Mouse (Mus musculus): ENCODE measurements around the gene Dolpp1.
"Not testable (repeated sequence)": the region's sequence is repeated elsewhere in the genome, so short reads cannot be mapped to it uniquely, and the experiment has no call there.

The Dolpp1 gene

DNA sequence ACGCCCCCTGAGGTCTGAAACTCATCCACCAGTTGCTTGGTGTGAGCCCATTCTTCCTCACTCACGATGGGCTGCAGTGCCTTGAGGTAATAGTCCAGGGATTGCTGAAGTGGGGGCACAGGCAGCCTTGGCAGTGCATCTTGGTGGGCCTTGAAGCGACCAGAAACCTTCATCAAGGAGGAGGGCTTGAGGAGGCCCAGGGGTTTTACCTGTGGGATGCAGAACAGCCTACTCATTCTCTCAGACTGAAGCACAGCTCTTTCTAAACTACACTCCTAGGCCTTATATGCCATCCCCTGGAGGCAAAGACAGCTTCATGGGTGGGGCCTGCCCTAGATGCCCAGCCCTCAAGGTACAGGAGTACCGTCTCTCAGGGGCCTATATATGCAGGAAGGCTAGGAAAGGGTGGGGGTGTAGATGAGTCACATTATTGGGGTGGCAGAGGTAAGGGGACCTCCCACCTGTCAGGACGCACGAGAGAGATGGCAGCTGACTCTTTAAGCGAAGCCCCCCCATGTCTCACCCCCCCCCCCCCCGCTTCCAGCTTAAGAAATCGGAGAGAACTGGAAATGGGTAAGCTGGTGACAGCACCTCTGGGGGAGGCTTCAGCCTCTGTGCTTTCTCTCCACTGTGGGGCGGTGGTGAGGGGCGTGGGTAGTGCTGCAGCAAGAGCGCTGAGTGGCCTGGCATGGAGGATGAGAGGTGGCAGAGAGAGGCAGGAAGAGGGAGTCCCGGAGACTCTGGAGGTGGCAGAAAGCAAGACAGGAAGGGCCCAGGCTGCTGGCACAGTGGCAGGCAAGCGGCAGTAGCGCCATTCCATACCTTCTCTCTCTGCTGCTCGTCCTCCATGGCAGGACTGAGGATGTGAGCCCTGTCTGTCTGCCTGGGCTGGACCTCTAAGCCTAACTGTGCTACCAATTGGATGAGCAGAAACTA is 21.3 kb downstream of the Dolpp1 start:
- peak; percentile 18 for DNase-seq

DNA sequence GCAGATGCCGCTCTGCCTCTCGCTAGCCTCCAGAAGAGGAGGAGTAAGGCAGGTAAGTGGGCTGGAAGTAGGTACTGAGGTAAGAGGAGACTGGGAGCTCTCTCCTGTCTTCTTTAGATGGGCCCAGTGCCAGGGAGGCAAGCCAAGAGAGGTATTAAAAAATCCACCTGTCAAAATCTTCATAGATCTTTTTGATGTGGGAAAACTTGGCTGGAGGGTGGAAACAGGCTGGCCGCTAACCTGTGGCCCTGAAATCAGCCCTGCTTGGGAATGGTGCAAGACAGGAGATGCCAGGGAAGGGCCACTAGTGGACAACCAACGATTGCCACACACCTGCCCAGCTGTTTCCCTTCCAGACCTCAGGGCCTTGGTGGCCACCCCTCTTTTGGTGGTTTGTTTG is 22.0 kb downstream of the Dolpp1 start:
- no peak for DNase-seq

DNA sequence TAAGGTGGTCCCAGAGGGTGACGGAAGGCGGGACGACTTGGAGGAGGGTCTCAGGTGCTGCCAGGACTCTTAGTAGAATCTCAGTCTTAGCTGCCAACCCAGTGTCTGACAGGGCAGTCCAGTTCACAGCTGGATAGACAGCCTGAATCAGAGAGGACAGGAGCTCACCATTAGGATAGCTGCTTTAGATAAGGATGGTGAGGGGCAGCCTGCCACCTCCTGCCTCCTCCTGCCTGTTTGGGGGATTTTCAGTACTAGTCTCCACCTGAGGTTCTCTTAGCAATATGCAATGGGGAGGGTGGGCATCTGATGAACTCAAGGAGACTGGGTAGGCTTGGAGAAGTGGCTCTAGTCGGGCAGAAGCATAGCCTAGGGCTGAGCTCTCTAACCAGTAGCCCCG is 22.6 kb downstream of the Dolpp1 start:
- no peak for DNase-seq

DNA sequence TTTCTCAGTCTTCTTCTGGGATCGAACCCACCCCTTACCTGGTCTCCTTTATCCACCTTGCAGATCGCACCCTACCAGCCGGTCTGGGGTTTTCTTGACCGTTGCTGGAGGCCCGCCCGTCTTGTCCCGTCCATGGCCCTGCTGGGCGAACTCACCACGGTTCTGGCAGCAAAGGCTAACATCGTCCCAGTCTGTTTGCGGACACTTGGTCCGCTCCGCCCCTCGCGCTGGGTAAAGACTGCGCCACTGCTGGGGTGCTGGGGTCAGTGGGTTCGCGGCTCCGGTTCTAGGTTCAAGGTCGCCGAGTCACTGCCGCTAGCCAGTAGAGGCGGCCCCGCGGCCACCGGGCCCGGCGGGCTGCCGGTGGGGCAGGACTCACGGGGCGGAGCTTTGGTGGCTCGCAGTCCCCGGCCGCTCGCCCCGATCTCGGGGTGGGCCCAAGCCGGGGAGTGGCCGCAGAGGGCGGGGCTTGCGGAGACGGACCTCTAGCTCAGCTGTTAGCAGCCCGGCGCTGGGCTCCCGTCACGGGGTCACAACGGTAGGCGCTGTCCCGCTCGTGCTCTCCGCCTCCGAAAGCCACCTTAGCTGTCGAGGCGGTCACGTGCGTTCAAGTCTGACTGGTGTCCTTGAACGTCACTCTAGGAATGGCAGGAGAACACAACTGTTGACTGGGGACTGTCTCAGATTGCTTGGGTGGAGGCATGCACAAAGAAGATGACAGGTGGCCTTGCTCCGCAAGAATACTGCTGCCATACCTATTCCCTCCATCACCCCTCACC is 23.3 kb downstream of the Dolpp1 start, which contains the start of gene Crat:
Crat (minus strand) TSS at position 657 of the 779 bp plus-strand sequence.
- no peak for DNase-seq

DNA sequence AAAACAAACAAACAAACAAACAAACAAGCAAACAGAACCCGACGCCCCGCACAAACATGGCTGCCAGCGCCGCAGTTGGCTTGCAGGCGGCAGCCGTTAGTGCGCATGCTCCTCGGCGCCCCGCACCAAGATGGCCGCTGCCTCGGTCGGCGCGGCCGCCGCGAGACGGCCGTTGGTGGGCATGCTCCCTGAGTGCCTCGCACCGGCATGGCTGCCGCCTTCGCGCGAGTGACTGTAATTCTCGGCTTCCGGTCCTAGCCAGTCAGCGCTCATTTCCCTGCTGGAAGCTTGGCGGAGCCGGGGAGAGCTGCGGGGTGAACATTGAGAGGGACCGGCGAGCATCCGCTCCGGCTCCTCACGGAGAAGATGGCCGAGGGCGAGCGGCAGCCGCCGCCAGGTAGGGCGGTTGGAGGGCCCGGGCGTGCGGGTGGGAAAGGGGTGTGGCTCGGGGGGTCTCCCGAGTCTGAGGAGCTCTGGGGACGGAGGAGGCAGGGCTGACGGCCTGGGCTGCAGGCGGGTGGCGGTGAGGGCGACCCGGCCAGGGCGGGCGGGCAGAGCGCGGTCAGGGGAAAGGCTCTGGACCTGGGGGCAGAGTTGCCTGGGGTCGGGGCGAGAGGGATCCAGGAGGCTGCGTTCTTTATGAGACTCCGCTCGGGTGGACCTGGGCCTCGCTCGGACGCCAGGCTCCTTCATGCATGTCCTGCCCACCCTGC is 24.0 kb downstream of the Dolpp1 start, which contains the start of gene Ptpa:
Ptpa (plus strand) TSS at position 104 of the 713 bp plus-strand sequence.
- peak; percentile 95 for DNase-seq

DNA sequence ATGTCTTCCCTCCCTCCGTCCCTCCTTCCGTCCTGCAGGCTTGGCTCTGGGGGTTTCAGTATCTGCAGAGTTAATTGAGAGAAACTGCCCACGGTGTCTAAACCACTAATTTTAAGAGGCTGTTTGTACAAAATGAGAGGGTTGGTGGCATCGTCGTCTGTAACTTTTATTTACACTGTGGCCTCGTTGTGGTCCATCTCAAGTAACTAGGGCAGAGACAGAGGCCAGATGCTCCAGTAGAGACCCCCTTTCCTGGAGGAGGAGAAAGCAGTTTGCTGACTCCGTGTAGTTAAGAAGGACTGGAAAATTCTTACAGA is 24.6 kb downstream of the Dolpp1 start:
- no peak for DNase-seq

DNA sequence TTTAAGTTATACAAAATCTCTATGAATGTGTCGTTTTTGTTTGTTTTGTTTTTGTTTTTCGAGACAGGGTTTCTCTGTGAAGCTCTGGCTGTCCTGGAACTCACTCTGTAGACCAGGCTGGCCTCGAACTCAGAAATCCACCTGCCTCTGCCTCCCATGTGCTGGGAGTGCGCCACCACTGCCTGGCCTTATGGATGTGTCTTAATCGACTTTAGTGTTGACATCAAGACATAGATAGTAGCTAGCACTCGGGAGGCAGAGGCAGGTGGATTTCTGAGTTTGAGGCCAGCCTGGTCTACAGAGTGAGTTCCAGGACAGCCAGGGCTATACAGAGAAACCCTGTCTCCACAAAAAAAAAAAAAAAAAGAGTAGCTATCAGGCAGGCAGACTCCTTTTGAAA is 25.1 kb downstream of the Dolpp1 start:
- DNase-seq = not testable (repeated sequence)

DNA sequence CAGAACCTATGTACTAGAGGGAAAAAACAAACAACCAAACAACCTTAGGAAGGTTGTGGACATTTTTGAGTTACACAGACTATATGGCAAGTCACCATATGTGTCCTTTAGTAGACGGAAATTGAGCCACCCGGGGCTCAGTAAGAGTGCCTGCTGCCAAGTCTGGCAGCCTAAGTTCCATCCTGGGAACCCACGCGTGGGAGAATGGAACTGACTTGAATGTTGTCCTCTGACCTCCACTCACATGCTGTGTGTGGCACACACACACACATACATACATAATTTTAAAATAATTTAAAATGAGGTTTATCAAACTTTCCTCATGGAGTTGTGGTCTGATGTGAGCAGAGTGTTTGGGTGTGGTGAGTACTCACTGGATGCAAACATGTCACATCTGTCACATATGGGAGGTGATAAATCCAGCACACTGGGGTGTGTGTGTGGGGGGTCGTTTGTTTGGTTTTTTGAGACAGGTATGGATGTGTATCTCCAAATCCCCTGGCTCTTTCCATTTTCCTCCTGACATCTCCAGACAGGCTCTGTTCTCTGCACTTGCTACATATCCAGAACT is 25.6 kb downstream of the Dolpp1 start:
- no peak for DNase-seq

DNA sequence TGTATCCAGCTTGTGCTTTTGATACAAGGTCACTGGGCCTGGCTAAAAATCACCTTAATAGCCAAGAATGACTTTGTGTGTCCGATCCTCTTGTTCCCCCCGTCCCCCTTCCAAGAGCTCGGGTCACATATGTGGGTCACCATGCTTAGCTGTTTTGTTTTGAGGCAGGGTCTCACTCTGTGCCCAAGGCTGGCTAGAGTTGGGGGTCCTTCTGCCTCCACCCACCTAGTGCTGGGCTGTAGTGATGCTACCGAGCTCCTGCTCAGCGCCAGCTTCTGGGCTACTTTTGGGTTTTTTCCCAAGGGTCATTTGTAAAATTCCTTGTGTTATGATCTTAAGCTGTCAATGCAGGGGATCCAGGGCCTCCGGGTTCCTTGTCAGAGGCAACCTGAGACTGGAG is 26.2 kb downstream of the Dolpp1 start:
- no peak for DNase-seq

DNA sequence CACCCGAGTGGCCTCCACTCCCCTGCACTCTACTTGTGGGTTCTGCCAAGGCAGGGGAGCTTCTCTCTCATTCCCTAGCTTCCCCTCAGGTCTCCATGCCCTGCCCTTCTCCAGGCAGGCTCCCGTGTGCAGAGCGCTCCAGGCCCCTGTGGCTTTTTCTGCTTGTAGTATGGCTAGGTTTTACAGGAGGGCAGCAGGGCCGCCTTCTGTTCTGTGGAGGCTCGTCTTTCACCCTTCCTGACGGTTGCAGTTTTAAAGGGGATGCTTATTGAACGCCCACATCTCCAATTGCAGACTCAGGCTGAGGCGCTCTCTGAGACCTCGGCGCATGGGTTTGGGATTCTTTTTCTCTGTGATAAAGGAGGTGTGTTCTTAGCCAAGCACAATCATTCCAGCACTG is 27.1 kb downstream of the Dolpp1 start:
- no peak for DNase-seq

DNA sequence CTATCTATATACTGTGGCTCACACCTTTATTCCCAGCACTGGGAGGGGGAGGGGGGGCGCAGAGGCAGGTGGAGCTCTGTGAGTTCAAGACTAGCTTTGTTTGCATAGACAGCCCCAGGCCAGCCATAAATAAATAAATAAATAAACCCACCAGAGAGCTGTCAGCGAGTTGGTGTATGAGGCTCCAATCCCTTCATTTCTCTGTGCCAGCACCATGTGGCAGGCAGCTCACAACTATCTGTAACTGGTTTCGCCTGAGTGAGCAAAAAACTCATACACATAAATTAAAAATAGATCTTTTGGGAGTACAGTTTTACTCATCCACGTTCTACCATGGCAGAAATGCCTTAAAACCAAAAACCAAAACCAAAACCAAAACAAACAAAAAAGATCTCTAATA is 29.4 kb downstream of the Dolpp1 start:
- no peak for DNase-seq

DNA sequence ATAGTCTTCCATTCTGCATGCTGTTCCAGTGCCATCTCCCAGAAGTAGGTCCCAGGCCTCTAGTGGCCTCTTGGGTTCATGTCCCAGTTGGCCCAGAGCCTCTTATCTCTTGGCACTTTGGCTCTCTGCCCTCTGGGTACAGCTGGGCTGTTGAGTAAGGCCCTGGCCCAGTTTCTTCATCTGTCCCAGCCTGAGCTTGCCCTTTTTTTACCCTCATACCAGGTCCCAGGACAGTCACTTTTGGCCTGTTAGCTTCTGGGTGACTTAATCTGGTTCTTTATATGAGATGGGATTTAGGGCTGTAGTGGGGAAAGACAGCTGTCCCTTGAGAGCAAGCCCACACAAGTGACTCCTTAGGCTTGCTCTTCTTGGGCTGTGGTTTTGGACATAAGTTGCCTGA is 37.1 kb downstream of the Dolpp1 start:
- DNase-seq = no peak

DNA sequence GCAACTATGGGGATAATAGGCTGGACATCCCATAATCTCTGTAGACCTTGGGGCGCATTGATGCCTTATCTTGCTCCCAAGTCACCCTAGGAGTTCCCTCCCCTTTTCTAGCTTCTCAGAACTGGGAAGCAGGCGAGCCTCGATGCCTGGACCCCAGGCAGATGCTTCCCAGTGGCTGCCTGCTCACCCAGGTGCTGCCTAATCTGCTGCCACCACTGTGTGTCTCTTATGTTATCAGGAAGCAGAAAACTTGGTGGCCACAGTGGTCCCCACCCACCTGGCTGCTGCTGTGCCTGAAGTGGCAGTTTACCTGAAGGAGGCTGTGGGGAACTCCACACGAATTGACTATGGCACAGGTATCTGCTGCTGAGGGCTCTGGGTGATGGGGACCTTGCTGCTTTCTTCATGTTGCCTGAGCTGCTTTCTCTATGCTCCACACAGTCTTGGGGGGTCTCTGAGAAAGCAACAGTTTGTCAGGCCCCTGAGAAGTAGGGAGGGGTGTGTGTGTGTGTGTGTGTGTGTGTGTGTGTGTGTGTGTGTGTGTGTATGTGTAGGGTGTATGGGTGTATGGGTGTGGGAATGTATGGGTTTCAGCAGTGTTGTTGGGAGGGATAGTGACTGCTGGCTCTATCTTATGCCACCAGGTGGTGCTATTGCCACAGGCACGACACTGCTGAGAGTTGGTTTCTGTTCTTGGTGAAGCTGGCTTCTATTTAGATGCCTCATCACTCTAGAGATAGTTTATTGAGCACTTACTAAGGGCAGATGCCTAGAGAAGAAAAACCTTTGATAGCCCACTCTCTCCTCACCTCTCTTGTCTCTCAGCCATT is 43.5 kb downstream of the Dolpp1 start:
- peak; percentile 74 for DNase-seq

DNA sequence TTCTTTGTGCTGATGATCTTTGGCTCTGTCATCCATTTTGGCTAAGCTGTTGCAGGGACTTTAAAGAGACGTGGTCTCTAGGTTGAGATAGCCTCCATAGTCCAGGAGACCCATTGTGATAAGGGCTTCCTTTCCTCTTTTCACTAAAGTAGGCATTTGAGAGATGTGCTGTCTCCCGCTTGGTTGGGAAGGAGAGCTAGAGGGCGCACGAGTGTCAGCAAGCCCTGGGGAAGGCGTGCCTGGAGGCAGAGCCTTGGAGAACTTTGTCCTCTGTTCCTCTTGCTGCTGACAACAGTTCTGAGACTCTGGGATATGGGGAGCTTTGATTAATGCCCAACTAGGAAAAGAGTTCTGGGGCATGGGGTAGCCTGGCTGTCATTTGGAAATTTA is 44.1 kb downstream of the Dolpp1 start:
- DNase-seq = no peak

DNA sequence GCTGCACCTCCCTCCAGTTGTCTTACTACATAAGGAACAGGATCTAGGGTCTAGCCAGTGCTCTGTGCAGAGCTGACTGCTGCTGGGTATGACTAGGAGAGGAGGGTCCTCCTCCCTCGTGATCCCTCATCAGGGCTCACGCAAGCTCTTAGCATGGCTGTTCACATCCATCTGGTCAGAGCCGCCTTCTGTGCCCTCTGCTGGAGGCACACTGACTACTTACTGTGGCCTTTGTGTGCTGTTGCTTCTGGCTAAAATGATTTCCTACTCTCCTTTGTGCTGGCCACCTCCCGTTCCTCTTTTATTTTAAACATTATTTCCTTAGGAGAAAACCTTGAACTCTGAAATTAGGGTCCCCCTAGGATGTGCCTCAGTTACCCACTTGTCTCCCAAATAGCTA is 44.8 kb downstream of the Dolpp1 start:
- no peak for DNase-seq

DNA sequence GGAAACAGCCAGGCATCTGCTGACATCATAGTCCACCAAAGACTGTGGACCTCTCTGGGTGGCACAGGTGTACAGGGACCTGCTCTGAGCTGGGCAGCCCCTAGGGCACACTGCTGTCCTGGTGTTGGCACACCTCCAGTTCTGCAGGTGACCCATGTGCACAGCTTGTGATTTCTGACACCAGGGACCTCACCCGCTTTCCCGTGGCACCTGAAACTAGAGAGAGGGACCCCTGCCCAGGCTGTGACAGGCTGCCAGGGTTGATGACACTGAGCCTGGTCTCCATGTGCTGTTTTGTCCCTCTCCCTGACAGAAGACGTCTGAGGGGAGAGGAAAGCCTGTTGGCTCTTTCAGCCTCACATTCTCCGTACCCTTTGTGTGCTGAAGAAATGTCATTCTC is 45.7 kb downstream of the Dolpp1 start:
- no peak for DNase-seq

DNA sequence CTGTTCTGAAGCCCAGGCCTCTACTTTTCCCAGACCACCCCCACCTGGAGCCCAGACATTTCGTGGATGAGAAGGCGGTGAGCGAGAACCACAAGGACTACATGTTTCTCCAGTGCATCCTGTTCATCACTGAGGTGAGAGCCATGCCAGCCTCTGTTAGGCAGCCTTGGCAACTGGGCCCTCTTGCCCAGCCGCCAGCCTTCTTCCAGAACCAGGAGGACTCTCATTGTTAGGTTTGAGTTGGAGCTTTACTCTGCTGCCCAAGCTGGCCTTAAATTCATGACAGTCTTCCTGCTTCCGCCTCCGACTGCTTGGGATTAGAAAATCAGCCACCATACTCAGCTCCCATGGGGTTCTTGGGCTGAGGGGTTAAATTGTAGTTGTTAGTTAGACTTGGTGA is 47.6 kb downstream of the Dolpp1 start:
- DNase-seq = no peak

DNA sequence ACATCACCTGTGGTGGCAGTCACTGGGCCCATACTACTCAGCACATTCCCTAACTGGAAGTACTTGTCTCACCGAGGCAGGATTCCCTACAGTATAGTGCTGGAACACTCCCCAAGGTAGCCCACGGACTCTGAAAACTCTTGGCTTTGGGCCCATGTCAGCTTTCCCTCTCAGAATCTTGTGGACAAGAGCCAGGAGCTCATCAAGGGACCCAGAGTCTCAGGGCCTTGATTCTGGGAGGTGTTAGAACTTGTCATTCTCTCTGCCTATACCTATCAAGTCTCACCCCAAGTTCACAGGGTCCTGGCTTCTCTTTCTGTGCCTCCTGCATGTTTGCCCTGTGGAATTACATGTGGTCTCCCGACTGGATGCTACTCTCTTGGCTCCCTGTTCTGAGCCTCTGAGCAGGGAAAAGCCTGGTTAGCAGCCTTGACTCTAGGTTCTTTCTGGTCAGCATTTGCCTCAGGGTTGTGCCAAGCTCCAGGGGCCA is 48.2 kb downstream of the Dolpp1 start:
- no peak for DNase-seq

DNA sequence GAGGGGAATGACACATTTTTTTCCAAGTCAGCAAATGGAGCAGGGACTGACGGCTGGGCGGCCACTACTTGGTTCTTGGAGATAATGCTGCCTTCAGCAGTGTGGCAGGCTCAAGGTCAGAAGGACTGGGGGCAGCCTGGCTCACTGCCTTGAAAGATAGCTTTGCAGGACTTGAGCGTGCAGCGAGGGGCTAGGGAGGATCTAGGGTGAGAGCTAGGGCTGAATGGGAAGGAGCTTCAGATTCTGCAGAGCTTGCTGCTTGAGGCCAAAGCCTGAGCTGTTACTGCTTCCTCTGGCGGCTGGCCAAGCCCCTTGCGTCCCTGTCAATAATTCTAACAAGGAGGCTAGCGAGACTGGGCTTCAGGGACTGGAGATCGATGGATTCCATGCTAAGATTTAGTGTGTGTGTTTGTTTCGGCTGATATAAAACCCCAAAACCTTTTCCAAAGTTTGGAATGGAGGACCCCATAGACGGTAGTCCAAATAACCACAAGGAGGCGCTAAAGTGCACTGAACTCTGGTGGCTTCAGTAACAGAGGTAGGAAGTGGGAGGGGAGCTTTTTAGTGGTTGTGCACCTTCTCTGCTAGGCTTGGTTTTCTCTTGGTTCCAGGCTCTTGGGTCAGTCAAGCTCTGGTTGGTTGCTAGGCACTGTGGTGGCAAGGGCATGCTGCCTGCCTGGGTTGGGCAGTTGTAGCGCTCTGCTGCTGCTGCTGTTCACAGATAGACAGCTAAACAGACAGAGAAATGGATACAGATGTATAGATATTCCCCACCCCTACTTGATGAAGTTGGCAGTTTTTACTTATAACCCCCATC is 48.9 kb downstream of the Dolpp1 start:
- peak; percentile 69 for DNase-seq

DNA sequence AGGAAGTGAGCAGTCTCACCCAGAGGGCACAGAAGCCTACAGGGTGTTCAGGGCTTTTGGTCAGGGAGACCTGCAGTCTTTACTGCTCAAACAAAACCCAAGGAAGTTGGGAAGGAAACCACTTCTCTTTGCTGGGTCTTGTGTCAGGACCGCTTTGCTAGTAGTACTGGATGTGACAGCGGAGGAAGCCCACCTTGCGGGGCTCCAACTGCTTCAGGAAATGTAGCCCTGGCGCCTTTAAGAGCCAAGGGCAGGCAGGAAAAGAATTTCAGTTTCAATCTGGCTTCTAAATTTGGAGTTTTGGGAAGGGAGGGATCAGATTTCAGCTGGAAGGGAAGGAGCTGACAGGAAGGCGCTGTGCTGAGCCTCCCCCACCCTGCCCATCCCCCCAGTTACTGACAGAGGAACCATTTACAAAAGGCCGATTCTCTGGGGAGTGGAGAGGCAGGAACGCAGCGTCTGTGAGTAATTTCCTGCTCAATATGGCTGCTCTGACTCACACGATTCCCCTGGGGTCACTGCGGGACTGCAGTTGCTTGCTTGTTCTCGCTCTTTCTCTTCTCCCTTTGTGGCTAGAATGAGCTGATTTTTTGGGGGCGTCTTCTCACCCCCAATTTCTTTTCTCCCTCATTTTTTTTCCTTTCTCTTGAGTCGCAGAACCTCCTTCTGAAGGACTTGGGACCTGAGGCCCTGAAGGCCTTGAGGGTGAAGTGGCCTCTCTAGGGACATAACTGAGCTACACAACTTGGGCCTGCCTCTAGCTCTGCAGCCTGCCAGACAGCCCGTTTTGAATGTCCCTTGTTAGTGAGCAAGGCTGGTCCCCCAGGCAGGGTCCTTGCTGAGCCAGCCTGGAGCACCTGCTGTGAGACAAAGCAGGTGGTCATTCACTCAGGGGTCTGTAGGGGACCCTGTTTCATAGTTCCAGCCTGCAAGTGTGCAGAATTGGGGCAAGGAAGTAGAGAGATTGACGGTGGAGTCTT is 49.8 kb downstream of the Dolpp1 start:
- DNase-seq = peak; percentile 52
